Mouse (Mus musculus) stomach, postnatal 0 days (tissue): ENCODE data around the gene Drd4.

Experiments used
- CTCF ChIP-seq: IDR thresholded peaks from 2 replicates; pipeline ENCODE4 v1.5.1; 2016; ENCODE audit warnings: antibody characterized with exemption, low read depth, mild to moderate bottlenecking, moderate library complexity
- EP300 ChIP-seq: optimal IDR thresholded peaks from 2 replicates; pipeline ENCODE3; 2016; ENCODE audit warnings: antibody characterized with exemption

DNA sequence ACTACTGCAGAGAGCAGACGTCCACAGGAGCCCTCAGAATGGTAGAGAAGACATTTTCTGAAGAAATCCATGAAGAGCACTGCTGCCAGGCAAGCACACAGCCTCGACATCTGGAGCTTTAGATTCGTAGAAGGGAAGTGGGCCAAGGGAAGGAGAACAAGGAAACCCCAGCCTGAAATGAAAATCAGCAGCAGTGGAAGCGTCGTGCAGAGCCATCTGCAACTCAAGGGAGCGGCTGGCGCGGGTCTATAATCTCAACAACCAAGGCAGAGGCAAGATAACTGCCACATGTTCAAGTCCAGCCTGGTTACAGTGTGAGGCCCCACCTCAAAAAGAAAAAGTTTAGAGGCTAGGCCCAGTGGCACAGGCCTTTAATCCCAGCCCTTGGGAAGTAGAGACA, 23.3 kb downstream of the Drd4 start:
- no peak for TF ChIP-seq CTCF
- TF ChIP-seq EP300, result no peak
